Mouse (Mus musculus) neural tube, embryonic 13.5 days (tissue): ENCODE data around the gene Kcnk13. TPM values are rescaled to one million over a fixed set of nuclear protein-coding genes. Genes with fewer than 3 reads are reported as not detected.

Experiments
- ATAC-seq: fragments of 200-750 bp; cut with Nextera tagmentation; 2 replicates; pipeline ENCODE4 v1.8.0; 2017; ENCODE audit warnings: low read depth, mild to moderate bottlenecking, moderate TSS enrichment, moderate library complexity
- H3K27ac ChIP-seq: fragments of 300-500 bp; sonication (generic); replicated peaks from 2 replicates; pipeline ENCODE4 v1.5.1; 2015; ENCODE audit warnings: moderate library complexity, mild to moderate bottlenecking, inconsistent platforms
- H3K27me3 ChIP-seq: fragments of 300-500 bp; sonication (generic); 2 replicates; pipeline ENCODE4 v1.6.1; 2015; ENCODE audit warnings: mild to moderate bottlenecking, inconsistent platforms
- H3K36me3 ChIP-seq: fragments of 300-500 bp; sonication (generic); 2 replicates; pipeline ENCODE4 v1.6.1; 2015; ENCODE audit warnings: mild to moderate bottlenecking, inconsistent platforms
- H3K4me1 ChIP-seq: fragments of 300-500 bp; sonication (generic); replicated peaks from 2 replicates; pipeline ENCODE4 v1.6.1; 2015; ENCODE audit warnings: inconsistent platforms
- H3K4me2 ChIP-seq: fragments of 300-500 bp; sonication (generic); 2 replicates; pipeline ENCODE4 v1.6.1; 2015; ENCODE audit warnings: inconsistent platforms, mild to moderate bottlenecking, moderate library complexity
- H3K4me3 ChIP-seq: fragments of 300-500 bp; sonication (generic); 2 replicates; pipeline ENCODE4 v1.5.1; 2015; ENCODE audit warnings: mild to moderate bottlenecking, inconsistent platforms
- H3K9ac ChIP-seq: fragments of 300-500 bp; sonication (generic); 2 replicates; pipeline ENCODE4 v1.6.1; 2015; ENCODE audit warnings: moderate library complexity, mild to moderate bottlenecking, inconsistent platforms
- H3K9me3 ChIP-seq: fragments of 300-500 bp; sonication (generic); 2 replicates; pipeline ENCODE4 v1.6.1; 2016; ENCODE audit warnings: inconsistent platforms
- WGBS: fragments of 180-500 bp; shearing (Covaris S2); methylation state at CpG from one replicate; pipeline ENCODE4 v1.1.7; 2015; 5-methylcytosine and 5-hydroxymethylcytosine counted together
- polyA plus RNA-seq: library from polyadenylated mRNA; unstranded; fragments of >200 nt; fragmentation: Nextera tagmentation; extraction: Ambion mirVana; gene quantifications from 2 replicates; pipeline ENCODE4 v1.2.1, GENCODE M21; 2015

Gene Kcnk13
- polyA plus RNA-seq, 1 experiment from 2014 or later = 0.42 TPM

DNA sequence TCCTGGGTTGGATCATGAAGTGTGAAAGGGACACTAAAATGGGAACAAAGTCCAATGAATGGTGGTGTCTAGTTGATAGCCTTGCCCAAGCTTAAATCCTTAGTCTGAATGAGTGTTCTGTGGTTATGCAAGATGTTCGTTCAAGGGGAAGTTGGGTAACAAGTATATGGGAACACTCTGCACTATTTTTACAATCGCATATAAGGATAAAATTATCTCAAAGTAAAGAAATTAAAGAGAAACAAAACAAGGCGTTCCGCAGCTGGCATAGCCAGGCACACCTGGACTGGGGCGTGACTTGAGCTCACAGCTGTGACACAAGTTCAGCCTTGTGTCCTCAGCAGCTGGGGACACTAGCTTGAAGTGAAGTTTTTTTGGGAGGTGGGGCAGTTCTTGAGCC lies 103.2 kb downstream of the Kcnk13 start:
- Histone ChIP-seq H3K36me3 (no peaks in the 10 kb centered on the region), H3K4me1 (no peaks in the 10 kb centered on the region), H3K27me3 (no peaks in the 10 kb centered on the region), H3K4me2 (no peak overlapping the region), H3K9ac (no peak overlapping the region), H3K4me3 (no peak overlapping the region), H3K27ac (no peak overlapping the region), H3K9me3 (no peaks in the 10 kb centered on the region)
- no peak for ATAC-seq
- 92% methylated on average over 5 of the region's 5 CpGs for WGBS

DNA sequence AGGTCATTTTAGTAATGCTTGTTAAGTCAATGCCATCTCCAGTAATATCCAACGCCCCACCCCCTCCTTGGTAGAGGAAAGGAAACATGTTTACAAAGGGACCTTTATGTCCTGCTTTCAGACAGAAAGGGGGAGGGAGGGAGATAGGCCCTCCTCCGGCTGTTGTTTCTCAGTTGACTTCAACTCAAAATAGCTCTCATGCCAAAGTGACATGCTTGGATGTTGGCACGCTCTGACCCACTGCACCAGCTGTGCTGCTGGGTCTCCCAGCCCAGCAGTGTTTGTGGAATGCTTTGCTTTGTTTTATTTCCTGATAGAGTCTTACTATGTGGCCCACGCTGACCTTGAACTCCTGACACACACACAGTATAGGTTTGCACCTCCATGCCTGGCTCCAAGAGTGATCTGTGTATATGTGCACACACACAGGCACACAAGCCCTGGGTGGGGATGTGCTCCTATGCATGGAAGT lies 108.9 kb downstream of the Kcnk13 start:
- no peaks in the 10 kb centered on the region for H3K4me1 ChIP-seq
- no peak overlapping the region for H3K9ac ChIP-seq
- no peak for ATAC-seq
- WGBS = 55% methylated on average over 4 of the region's 4 CpGs
- no peaks in the 10 kb centered on the region for H3K9me3 ChIP-seq
- no peaks in the 10 kb centered on the region for H3K36me3 ChIP-seq
- no peak overlapping the region for H3K4me3 ChIP-seq
- H3K27ac ChIP-seq = no peak overlapping the region
- H3K4me2 ChIP-seq = no peak overlapping the region
- no peaks in the 10 kb centered on the region for H3K27me3 ChIP-seq

DNA sequence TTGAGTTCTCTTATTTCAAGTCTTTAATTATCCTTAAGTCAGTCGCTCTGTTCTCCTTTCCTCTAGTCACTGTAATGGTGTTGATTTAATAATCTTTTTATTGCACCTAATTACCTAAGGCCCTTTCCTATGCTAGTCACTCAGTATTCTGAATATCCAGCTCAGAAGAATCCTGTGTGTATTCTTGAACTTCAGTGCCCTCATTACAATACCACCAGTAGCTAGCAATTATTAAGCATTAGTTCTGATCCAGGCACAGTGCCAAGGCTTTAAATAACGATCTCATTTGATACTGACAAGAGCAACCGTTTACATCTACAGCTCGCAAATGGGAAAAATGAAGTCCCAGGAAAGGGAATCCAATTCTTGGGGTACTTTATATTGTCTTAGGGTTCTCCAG lies 111.4 kb downstream of the Kcnk13 start:
- H3K4me1 ChIP-seq = no peaks in the 10 kb centered on the region
- H3K27ac ChIP-seq = no peak overlapping the region
- no peaks in the 10 kb centered on the region for H3K36me3 ChIP-seq
- H3K9ac ChIP-seq = no peak overlapping the region
- ATAC-seq = no peak
- H3K9me3 ChIP-seq = no peaks in the 10 kb centered on the region
- no peak overlapping the region for H3K4me2 ChIP-seq
- H3K27me3 ChIP-seq = no peaks in the 10 kb centered on the region
- WGBS = 56% methylated on average over 4 of the region's 4 CpGs
- H3K4me3 ChIP-seq = no peak overlapping the region

DNA sequence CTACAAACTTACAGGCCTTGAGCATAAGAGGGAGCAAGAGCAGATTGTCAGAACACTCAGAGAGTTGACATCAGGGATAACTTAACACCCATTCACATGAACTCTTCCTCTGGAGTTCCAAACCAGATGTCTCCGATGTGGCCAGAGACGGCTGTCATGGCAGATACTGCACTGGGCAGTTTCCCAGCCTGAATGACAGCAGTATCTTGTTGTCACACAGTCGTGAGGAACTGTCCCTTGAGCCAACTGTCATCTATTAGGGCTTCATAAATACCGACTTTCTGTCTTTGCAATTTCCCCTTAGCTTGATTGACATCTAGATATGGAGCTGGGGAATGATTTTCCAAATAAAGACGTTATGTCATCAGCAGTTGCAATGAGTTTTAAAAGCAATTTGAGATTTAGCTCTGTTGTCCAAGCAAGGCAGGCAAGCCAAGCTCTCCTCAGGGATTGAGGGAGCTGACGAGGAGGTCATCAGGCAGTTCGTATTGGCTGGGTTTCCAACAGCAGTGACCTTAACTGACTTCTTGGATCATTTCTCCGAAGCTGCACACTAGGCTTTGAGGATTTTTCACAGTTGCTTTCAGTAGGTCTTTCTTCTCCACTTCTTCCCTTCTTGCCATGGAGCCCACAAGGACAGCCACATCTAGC lies 115.5 kb downstream of the Kcnk13 start:
- H3K4me3 ChIP-seq = no peak overlapping the region
- H3K36me3 ChIP-seq = no peaks in the 10 kb centered on the region
- 84% methylated on average over 8 of the region's 8 CpGs for WGBS
- no peaks in the 10 kb centered on the region for H3K27me3 ChIP-seq
- no peak for ATAC-seq
- no peak overlapping the region for H3K27ac ChIP-seq
- no peak overlapping the region for H3K9ac ChIP-seq
- no peaks in the 10 kb centered on the region for H3K9me3 ChIP-seq
- no peak overlapping the region for H3K4me2 ChIP-seq
- H3K4me1 ChIP-seq = no peaks in the 10 kb centered on the region

DNA sequence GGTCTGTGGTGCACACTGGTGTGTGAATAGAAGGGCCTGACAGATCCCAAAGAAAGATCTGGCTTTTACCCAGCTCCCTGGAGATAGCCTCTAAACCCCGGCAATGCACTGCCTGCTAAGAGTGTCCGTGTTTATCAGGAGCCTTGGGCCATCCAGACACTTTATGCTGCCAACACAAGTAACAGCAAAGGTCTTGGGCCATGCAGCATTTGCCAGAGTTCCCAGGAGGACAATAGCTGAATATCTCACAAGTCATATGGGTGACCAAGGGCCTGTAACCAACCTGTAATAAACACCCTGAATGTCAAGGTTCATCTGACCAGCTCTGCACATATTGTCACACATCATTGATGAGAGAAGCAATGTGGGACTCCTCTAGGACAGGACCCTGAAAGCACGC lies 123.7 kb downstream of the Kcnk13 start:
- no peaks in the 10 kb centered on the region for H3K36me3 ChIP-seq
- no peaks in the 10 kb centered on the region for H3K4me1 ChIP-seq
- 68% methylated on average over 3 of the region's 3 CpGs for WGBS
- H3K27me3 ChIP-seq = no peaks in the 10 kb centered on the region
- no peaks in the 10 kb centered on the region for H3K9me3 ChIP-seq
- H3K4me3 ChIP-seq = no peak overlapping the region
- no peak for ATAC-seq
- H3K9ac ChIP-seq = no peak overlapping the region
- no peak overlapping the region for H3K27ac ChIP-seq
- H3K4me2 ChIP-seq = no peak overlapping the region

DNA sequence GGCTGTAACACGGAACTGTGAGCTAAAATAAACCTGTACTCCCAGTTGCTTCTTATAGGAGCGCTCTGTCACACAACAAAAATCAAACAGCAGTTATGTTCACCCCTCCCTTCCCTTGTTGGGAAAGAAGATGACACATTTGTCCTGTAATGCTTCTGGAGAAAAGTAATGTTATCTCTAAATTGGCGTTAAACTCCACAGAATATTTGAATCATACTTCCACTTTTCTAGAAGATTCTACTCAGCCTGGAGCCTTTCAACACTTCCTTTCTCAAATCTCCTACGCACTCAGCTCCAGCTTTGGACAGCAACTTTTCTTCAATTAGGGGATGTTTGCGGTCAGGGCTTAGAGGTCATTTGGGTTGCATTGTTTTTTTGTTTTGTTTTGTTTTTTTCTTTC lies 125.0 kb downstream of the Kcnk13 start:
- Histone ChIP-seq H3K9ac (no peak overlapping the region), H3K27me3 (no peaks in the 10 kb centered on the region), H3K4me2 (no peak overlapping the region), H3K36me3 (no peaks in the 10 kb centered on the region), H3K4me1 (no peaks in the 10 kb centered on the region), H3K4me3 (no peak overlapping the region), H3K27ac (no peak overlapping the region), H3K9me3 (no peaks in the 10 kb centered on the region)
- no peak for ATAC-seq
- 92% methylated on average over 5 of the region's 5 CpGs for WGBS

DNA sequence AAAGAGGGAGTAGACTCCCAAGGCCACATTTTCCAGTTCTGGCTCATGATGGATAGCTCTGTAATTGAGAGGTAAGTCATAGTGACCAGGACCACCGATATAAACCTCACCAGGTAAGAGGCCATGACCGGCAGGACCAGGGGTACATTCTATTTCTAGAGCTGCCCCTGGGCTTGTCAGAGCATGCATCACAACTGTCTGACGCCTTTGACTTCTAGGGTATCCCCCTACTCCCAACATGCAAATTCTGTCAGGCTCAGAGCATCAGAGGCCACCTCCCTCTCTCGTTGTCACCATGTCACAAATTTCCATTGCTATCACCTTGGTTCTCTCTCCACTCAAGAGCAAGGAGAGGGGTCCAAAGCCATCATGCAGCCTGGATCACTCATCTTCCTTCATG lies 126.5 kb downstream of the Kcnk13 start:
- ATAC-seq = no peak
- Histone ChIP-seq H3K4me1 (no peaks in the 10 kb centered on the region), H3K4me2 (no peak overlapping the region), H3K36me3 (no peaks in the 10 kb centered on the region), H3K27ac (no peak overlapping the region), H3K27me3 (no peaks in the 10 kb centered on the region), H3K4me3 (no peak overlapping the region), H3K9ac (no peak overlapping the region), H3K9me3 (no peaks in the 10 kb centered on the region)
- 89% methylated on average over 4 of the region's 4 CpGs for WGBS

DNA sequence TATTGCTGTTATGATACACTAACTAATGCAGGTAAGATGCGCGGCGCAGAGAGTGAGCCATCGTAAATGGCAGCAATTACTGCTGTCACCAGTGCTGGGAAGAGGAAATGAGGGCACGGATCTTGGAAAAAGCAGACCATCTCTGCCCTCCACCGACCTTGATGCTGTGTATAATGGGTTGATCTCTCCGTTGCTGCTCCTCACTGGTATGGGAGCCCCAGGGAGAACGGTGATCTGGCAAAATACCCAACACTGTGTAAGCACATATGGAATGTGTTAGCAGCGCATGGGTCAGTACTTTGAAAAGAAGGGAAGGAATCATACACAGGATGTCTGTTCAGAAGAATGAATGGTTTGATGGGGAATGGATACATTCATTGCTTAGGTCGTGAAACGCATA lies 128.7 kb downstream of the Kcnk13 start:
- no peak overlapping the region for H3K27ac ChIP-seq
- 77% methylated on average over 11 of the region's 11 CpGs for WGBS

DNA sequence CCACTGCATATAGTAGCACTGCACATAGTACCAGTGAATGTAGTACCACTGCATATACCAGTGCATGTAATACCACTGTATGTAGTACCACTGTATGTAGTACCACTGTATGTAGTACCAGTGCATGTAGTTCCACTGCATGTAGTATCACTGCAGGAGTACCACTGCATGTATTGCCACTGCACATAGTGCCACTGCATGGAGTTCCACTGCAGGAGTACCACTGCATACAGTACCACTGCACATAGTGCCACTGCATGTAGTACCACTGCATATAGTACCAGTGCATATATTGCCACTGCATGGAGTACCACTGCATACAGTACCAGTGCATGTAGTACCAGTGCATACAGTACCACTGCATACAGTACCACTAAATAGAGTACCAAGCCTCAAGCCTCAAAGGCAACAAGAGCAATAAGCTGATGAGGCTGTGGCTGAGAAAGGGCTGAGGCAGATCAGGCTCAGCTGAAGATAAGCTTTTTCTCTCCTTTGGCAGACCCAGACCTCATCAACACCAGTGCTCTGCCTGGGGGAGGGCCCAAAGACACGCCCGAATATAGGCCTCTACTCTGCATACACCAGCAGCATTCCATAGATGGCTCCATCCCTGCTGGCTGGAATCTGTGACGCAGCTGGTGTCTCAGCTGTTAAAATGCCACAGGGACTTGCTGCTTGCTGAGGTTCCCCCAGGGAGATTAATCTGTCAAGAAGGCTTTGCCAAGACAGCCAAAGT lies 135.8 kb downstream of the Kcnk13 start:
- Histone ChIP-seq H3K4me1 (no peaks in the 10 kb centered on the region), H3K4me3 (no peak overlapping the region), H3K9ac (no peak overlapping the region), H3K9me3 (no peaks in the 10 kb centered on the region), H3K27me3 (no peaks in the 10 kb centered on the region), H3K27ac (no peak overlapping the region), H3K36me3 (no peaks in the 10 kb centered on the region), H3K4me2 (no peak overlapping the region)
- whole genome bisulfite sequencing = 69% methylated on average over 3 of the region's 3 CpGs
- peak; percentile 43; the same call in 1 of the 2 replicates for ATAC-seq

More for the DNA sequence above, 128.7 kb downstream of the Kcnk13 start:
- no peak for ATAC-seq
- Histone ChIP-seq H3K4me3 (no peak overlapping the region), H3K9me3 (no peaks in the 10 kb centered on the region), H3K27me3 (no peaks in the 10 kb centered on the region), H3K9ac (no peak overlapping the region), H3K36me3 (no peaks in the 10 kb centered on the region), H3K4me2 (no peak overlapping the region), H3K4me1 (no peaks in the 10 kb centered on the region)

DNA sequence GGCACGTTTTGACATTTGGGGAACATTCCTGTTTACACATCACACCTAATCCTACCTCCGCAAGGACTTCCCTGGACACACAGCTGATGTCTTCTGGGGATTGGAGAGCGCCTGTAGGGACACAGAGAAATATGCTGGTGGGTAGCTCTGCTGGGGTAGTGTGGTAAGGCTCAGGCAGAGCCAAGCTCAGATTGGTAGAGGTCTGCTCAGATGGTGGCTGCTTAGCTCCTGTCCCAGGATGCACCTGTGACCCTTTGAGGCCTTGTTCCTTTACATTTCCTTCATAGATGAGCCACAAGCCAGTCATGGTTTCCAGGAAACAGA lies 136.4 kb downstream of the Kcnk13 start:
- no peaks in the 10 kb centered on the region for H3K27me3 ChIP-seq
- no peak overlapping the region for H3K4me2 ChIP-seq
- no peak overlapping the region for H3K27ac ChIP-seq
- WGBS = 58% methylated on average over 3 of the region's 3 CpGs
- no peak overlapping the region for H3K4me3 ChIP-seq
- H3K9me3 ChIP-seq = no peaks in the 10 kb centered on the region
- no peaks in the 10 kb centered on the region for H3K4me1 ChIP-seq
- no peaks in the 10 kb centered on the region for H3K36me3 ChIP-seq
- no peak overlapping the region for H3K9ac ChIP-seq
- no peak for ATAC-seq

DNA sequence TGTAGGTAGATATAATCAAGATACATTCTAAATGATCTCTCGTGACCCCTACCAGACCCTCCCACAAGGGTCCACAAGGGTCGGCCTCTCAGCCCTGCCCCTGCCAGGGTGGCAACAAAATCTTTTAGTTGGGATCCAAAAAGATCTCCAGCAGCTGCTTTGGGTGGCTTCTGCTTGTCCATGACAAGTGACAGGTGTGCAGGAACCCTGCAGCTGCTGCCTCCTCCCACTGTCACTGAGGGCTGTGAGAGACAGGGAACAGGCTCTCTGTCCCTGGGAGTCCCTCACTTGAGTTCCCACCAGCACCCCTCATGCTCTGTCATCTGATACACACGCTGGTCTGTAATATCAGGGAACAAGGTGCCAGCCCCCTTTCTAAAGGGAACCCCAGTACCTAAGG lies 137.4 kb downstream of the Kcnk13 start:
- no peak for ATAC-seq
- no peak overlapping the region for H3K9ac ChIP-seq
- no peak overlapping the region for H3K4me3 ChIP-seq
- no peaks in the 10 kb centered on the region for H3K27me3 ChIP-seq
- 82% methylated on average over 3 of the region's 3 CpGs for WGBS
- no peak overlapping the region for H3K4me2 ChIP-seq
- no peaks in the 10 kb centered on the region for H3K9me3 ChIP-seq
- H3K36me3 ChIP-seq = no peaks in the 10 kb centered on the region
- no peak overlapping the region for H3K27ac ChIP-seq
- 0 out of 2 replicates have a peak, but pooled peaks cover 3% of the 10 kb centered on the region for H3K4me1 ChIP-seq

DNA sequence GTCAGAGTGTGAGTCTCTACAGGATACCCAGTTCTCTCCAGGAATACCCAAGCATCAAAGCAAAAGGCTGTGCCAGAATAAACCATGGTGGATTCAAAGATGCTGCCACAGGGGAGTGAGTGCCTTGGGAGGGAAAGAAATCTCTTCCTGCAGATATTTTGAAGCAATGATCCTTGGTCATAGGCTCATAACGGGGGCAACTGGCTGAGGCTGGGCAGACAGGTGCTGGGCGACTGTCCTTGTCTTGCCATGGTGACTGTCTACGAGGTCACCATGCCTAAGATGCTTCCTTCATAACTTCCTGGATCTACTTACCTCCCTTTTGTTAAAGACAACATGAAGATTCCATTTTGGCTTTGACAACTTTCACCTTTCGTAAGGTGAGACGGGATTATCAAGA lies 140.2 kb downstream of the Kcnk13 start:
- Histone ChIP-seq H3K4me1 (peaks cover 3% of the 10 kb centered on the region; the same call in 1 of the 2 replicates), H3K27me3 (no peaks in the 10 kb centered on the region), H3K4me2 (no peak overlapping the region), H3K4me3 (no peak overlapping the region), H3K36me3 (no peaks in the 10 kb centered on the region), H3K9ac (no peak overlapping the region), H3K27ac (no peak overlapping the region), H3K9me3 (no peaks in the 10 kb centered on the region)
- WGBS = 90% methylated on average over 5 of the region's 5 CpGs
- no peak for ATAC-seq
